Mouse (Mus musculus) small intestine, adult 2 months (tissue): ENCODE measurements around the gene Lipa.

ENCODE experiments used
- CTCF ChIP-seq: fragments of 200-500 bp; IDR thresholded peaks from 2 replicates; pipeline ENCODE4 v1.5.1; 2012; ENCODE audit warnings: low read depth, mild to moderate bottlenecking, control low read depth, inconsistent platforms, low read length, moderate library complexity, mixed read lengths; ENCODE audit not compliant: insufficient replicate concordance, insufficient read length; ENCODE audit errors: extremely low read depth
- POLR2A ChIP-seq: fragments of 200-500 bp; IDR thresholded peaks from 2 replicates; pipeline ENCODE4 v1.6.1; 2012; ENCODE audit warnings: low read depth, mild to moderate bottlenecking, control low read depth, inconsistent platforms, low read length, moderate library complexity

DNA sequence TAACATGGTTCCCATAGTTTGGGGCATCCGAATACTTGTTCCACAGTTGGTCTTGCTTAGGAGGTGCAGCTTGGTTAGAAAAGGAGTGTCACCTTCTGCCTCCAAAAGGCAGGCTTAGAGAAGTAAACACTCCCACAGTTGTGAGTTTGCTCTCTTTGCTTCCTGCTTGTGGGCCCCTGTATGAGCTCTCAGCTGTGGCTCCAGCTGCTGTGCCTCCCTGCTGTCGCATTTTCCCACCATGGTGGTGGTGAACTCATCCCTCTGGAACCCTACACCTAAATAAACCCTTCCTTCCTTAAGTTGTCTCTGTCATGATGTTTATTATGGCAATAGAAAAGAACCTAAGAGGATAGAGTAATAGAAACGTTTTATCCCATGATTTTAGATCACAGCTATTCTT, 58.5 kb downstream of the Lipa start:
- TF ChIP-seq POLR2A (no peak), CTCF (no peak)
